Mouse (Mus musculus) frontal cortex, postnatal 14 days (tissue): Measurements from ENCODE around the gene Ntrk2.

Source experiments
- DNase-seq, 2 experiments: peaks; one replicate each; pipeline ENCODE4 v3.0.0; 2022; ENCODE audit warnings: low spot score in 2 of 2

Gene Ntrk2

DNA sequence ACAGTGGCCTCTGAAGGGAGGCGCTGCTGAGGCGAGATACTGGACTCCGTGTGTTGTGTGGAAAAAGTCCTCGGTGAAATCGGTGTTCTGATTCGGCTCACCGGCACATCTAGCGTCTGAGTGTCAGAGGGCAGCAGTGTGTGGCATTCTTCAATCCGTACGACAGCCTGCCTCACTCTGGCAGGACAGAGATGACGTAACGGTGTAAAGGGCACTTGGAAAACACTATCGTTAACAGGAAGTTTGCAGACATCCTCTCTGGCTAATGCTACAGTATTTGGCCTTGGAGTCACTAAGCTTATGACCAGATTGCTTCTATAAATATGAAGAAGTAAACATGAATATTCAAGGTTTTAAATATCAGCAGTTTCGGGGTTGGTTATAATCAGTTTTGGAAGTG, 309.2 kb downstream of the Ntrk2 start:
- DNase-seq = no peak

DNA sequence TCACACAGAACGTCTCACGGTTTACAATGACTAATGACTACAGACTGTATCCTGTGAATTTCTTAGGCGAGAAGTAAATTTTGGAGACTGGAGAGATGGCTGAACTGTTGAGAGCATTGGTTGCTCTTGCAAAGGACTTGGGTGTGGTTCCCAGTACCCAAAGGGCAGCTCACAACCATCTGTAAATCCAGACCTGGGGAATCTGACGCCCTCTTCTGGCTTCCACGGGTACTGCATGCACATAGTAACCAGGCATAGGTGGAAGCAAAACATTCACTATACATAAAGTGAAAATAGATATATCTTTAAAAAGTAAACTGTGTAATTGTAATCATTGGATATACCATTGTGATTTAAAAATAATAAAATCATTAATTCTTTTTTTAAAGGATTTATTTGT, 310.9 kb downstream of the Ntrk2 start:
- DNase-seq = no peak

DNA sequence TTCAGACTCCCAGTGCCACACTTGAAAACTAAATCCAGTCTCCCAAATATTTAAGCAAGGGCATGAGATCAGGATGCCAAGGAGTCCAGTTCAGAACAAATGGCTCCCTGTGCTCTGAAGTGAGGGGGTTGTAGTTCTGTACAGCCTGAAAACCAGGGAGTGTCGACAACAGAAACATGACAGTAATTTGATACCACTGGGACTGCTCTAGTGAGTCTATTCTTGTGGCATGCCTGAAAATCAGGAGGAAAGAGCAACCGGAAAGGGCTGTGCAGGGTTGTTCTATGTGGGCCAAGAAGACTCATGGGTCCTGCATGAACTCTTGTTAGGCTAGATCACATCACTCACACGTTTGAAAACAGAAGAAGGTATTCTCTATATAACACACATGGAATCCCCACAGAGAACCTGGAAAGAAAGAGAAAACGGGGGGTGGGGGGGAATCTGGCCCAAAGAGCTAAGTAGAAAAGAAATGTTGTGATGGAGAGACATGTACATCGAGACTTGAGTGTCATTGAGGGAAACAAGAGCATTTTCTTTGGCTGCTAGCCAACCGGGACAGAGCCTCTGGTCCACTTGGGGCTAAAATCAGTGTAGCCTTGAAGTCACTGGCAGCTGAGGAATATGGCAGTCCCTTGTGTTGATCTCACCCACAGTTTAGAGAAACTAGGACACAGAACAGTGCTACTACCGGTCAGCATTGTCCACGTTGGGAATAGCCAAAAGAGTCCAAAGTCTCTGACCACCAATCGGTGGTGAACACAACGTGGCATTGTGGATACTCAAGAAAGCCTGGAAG, 313.4 kb downstream of the Ntrk2 start:
- no peak for DNase-seq

DNA sequence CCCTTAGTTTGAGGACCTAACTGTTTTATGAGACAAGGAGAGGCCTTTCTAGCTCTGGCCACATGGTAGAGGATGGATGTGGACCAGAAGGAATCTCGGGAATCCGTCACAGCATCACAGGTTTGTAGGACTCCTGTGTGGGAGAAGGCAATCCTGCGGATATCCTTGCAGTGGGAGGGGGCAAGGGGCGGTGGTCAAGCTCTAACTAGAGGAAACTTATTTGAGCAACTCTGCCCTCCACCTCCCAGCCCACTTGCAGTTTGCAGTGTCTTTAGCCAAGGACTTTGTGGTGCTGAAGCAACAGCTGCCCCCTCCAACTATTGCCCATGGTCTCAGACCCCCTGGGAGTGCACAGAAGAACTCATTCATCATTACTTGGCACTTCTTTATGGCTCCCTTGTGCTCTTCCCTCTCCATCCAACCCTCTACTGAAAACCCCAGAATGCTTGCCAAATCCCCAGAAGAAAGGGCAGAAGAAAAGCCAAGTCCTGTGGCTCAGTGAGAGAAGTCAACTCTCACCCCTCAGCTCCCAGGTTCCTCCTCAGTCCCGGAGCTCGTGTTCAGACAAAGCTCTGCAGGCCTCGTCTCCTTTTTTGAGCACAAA, 336.9 kb downstream of the Ntrk2 start:
- DNase-seq = peak in 1 of 2 experiments; percentile 55

DNA sequence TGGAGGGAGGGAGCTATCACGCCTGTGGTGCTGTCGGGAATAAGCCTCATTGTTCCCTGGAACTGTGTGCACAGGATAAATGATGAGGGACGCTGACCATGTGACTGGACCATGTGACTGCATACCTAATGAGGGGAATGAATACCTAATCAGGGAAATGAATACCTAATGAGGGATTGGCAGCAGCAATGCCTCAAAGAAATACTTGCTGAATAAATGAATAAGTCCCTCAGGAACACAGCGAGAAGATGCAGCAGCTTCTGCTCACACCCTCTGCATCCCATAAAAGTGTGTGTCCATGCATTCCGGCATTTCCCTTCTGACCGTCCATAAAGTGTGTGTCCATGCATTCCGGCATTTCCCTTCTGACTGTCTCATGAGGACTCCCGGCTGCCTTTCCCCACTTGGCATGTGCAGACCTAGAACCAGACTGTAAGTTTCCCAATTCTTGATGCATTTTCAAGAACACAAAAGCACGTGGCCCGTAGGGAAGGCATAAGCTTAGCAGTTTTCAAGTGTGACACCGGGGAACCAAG, 338.0 kb downstream of the Ntrk2 start:
- DNase-seq = peak; percentile 50 to 61

DNA sequence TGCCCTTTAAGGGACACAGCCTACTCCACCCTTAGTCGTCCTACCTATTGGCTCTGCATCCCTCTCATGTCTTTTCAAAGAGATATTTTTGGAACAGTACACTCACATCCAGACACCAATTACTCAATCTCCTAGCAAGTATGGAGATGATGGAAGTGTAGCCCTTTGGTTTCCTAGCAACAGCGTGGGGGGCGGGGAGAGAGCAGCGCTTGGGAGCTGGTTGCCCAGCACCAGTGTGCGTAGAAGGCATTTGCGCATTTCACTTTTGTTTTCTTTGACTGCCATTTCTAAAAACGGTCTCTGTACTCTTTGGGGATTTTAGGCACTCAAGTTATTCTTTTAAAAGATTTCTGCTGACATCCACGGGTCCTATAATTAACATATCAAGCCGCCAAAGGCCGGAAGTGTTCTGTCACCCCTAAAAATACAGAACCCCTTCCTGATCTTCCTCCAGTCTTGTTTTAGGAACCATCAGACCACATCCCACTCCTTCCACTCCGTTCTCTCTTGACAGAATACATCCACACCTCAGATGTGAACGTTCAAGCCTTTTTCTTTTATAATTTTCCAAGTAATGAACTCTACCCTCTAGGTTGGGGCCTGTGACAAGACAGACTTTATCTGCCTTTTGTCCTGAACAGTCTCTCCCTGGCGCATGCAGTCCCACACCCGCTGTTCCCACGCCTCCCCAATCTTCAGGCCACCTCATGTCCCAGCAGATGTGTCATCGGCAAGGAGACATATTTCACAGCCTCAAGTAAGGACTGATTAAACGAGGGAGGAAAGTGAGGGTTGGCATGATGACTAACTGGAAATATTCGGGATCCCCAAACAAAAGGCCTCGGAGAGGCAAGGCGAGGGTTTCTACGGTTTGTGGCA, 339.5 kb downstream of the Ntrk2 start:
- DNase-seq = peak; percentile 91 to 92

DNA sequence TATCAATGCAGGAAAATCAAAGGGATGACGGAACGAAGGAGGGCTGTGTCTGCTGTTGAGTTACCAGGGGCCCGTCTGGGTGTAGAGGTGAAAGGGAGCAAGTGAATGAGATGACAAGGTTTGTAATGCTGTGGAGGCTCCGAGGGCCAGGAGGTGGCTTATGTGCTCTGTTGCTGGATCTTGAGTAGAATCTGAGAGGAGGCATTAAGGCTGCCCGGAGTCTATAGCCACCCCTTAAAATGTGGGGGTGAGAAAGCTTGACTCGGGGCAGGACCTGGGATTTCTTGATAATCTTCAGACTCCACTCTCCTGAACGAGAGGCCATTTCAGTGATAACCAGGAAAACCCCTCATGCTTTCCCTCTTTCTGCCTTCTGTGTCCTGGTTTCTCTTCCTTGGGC, 340.2 kb downstream of the Ntrk2 start:
- DNase-seq = no peak

DNA sequence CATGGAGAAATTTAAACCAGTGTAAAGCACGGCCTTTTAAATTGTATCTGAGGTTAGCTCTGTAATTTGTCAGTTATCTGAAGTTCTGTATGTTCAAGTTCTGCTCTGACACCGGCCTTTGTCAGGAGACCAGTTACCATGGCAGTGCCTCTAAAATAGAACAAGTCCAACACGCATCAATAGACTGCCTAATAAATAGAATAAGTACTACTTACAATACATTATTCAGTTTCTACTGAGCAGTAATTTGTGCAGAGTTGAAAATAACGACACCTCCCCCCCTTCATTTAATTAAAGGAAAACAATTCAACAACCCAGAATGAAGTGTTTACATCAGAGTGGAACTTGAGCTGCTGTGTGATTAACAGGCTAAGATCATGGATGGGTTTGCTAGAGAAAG, 341.6 kb downstream of the Ntrk2 start:
- no peak for DNase-seq

DNA sequence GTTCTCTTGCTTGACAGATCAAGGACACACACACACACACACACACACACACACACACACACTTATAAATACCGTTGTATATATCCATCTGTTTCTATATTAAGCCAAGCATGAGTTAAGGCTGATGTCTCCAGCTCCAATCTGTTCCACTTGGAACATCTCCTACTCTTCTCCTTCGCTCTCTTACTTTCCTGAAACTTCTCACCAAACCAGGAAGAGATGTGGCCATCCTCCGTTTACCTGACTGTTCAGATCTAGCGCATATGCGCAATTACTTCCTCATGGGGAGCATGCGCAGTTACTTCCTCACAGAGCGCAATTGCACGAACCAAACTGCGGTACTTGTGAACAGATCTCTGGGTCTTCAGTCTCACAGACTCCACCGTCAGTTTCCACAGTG, 342.4 kb downstream of the Ntrk2 start:
- no peak for DNase-seq

DNA sequence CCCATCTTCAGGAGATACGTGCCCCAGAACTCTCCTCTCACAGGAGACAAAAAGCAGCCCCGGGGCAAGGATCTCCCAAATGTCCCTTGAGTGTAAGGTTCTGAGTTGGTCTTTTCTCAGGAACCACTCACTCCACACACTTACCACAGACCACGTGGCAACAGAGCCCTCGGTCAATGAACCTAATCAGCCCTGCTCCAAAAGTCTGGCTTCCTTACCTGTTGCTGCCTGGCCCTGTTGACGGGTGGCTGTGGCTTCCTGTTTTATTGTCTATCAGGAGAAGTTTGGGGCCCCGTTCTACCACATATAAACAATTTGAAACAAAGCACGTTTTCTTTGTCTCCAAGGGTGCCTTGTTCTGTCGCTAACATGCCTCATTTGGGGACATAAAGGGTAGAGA, 357.6 kb downstream of the Ntrk2 start:
- no peak for DNase-seq

DNA sequence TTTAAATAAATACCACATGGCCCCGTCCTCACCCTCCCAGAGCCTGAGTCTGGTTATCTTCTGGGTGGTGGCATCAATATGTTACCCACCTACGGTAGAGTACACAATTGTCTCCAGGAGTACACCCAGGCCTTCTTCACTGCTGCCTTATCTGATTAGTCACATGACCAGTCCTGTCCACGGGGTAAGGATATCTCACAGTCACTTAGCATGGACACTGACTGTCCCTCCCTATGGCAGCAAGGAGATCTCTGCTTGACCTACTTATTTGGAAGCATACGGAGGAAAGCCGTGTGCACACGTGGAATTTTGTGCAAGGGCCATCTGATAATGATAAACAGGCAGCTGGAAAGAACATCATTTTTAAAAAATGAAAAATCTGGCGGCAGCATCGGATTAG, 367.5 kb downstream of the Ntrk2 start:
- no peak for DNase-seq

DNA sequence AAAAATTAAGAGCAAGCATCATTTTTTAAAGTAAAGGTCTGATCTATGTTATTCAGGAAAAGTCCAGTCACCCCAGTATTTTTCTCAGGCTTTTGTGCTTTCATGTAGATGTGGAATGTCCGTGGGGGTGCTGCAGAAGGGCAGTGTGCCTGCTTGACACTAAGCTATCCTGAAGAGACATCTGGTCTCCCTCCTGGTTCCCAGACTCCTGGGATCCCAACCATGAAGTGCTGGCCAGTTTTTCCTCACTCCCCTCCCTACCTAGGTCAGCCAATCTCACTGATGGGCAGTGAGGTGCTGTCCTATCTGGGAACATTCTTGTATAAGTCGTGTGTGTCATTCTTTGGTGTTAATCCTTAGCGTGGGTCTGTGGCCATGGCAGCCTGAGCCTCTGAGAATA, 369.7 kb downstream of the Ntrk2 start:
- DNase-seq = no peak

DNA sequence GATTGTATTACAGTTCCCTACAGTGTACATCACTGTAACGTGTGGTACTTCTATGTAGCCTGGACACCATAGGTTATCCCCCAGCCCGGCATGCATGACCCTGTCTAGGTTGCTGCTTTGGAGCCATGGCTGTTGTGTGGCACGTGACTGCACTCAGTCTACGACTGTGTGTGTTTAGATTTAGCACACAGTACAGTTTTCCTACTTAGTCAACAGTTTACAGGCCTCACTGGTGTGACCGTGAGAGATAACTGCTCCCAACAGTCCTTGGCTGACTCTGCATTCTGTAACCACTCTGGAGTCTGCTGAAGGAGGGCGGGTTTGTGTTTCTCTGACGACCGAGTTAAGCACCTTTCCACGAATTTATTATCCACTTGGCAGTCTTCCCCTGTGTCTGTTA, 370.1 kb downstream of the Ntrk2 start:
- DNase-seq = no peak

DNA sequence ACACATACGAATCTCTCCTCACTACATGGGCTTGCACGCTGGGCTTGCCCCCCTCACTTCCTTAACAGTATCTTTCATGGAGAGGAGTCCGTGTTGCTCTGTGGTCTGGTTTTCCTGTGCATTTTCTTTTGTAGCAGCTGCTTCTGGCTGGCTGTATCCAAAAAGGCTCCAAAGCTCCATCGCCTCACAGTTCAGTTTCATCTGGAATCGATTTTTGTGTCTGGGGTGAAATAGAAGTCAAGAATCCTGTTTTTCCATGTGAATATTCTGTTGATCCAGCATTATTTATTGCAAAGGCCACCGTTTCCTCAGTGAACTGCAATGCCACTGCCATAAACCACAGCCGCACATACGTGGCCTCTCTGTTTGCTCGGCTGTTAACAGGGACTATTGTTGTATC, 370.6 kb downstream of the Ntrk2 start:
- no peak for DNase-seq

DNA sequence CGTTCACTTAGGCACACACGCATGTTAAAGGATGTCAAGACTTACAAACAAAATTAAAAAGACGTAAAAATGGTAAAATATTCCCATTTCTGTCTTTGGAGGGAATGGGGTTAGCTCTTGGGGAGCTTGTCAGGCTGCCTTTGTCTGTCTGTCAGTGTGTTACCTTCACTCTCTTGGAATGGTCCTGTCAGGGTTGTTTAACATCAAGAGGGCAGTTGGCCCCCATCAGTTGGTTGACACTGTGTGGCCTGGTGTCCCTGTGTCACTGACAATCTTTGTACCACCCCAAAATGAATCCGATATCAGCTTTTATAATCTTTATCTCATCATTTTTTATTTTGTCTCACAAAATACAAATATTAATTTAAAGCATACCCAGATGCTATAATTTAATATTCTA, 373.6 kb downstream of the Ntrk2 start:
- DNase-seq = no peak

DNA sequence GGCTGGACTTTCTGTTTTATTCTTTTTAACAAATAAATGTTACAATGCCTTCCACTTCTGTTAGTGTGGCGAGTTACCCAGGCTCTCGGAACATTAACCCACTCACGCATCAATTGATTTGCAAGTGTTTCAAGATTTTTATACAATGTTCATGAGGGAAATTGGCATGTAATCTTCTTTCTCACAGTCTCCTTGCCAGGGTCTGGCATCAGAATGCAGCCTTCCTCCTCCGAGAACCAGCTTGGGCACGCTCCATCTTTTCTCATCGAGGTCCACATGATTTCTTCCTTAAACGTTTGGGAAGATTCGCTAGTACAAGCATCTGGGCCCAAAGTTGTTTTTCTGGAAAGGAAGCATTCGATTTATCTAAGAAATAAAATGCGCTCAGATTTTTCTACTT, 374.4 kb downstream of the Ntrk2 start:
- peak in 1 of 2 experiments; percentile 27 for DNase-seq

DNA sequence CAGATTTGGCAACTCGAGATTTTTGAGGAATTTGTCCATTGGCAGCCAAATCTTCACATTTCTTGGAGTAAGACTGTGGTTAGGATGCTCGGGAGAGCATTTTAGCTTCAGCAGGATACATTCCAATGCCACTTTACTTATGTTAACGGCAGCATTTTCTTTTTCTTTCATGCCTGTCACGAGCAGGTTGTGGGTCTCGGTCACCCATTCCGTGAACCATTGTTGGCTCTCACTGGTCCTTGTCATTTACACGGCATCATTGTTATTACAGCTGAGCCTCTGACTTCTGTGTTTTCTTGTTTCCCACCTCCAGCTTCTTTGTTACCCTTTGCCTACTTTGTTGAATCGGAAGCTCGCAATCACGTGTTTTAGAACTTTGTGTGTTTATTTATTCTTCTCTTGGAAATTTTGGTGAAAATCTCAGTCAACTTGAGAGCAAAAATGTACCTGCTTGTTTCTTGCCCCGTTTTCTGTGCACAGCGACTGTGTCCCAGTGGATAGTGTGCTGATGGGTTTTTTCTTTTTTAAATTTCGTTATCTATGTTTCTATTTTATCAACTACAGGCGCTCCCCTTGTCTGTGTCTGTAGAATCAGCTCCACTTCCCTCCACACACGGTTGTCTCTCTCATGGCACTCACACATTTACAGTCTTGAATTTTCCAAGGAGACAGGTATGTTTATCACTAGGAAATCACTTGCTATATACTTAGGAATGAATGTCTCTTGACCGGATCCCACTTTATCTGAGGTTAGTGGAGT, 375.0 kb downstream of the Ntrk2 start:
- no peak for DNase-seq

DNA sequence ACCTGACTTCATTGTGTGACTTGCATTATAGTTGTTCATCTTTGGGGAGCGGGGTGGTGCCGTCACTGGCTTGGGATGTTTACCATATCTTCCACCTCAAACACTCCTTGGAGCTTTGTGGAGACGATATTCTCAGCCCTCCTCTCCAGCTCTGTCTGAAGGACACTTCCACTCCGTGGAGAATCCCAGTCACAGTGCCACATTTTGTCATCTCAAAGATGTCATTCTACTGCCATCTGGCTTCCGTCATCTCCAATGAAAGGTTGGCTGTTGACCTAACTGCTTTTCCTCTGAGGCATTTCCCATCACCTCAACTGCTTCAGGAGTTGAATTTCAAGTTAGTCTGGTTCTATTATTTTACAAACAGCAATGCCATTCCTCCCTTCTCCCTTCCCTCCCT, 376.3 kb downstream of the Ntrk2 start:
- no peak for DNase-seq
